Mouse (Mus musculus): ENCODE data around the gene Hcn4. TPM values are rescaled to one million over a fixed set of nuclear protein-coding genes. Genes with fewer than 3 reads are reported as not detected.

The Hcn4 gene
- total RNA-seq, 2 experiments from 2014 or later = 0.43 to 0.45 TPM

Other genes with a start within 250 kb of the Hcn4 start
- 100 to 1,000 TPM in 1 of 2 experiments, 10 to 100 TPM in 1; 99.7 to 109 TPM for gene Nptn, start 241.2 kb upstream of the Hcn4 start, total RNA-seq (2021)
- 1 to 10 TPM; 1.1 to 1.2 TPM for gene Rec114, start 79.4 kb upstream of the Hcn4 start, total RNA-seq (2021)
- gene Neo1, start 213.0 kb downstream of the Hcn4 start, total RNA-seq (2021) = 10 to 100 TPM; 65.9 to 68.0 TPM

Data from gastrocnemius, postnatal 10 days (tissue).